Mouse (Mus musculus): ENCODE measurements around the gene Snapc4. TPM values are rescaled to one million over a fixed set of nuclear protein-coding genes. Genes with fewer than 3 reads are reported as not detected.

Gene Snapc4
- total RNA-seq, 2 experiments from 2014 or later = 5.7 to 5.9 TPM

GRCm38 (mm10) chr2:26341510-26341981 is 38.9 kb downstream of the Snapc4 start:
- no peak for DNase-seq

- DNase-seq = no peak
Observed at GRCm38 (mm10) chr2:26339204-26339551, 41.3 kb downstream of the Snapc4 start.

- DNase-seq = no peak
Observed at GRCm38 (mm10) chr2:26338302-26339203, 41.9 kb downstream of the Snapc4 start.

GRCm38 (mm10) chr2:26330702-26331101 is 49.8 kb downstream of the Snapc4 start:
- no peak for DNase-seq

GRCm38 (mm10) chr2:26330056-26330468 is 50.4 kb downstream of the Snapc4 start:
- DNase-seq = no peak

GRCm38 (mm10) chr2:26329402-26329801 is 51.1 kb downstream of the Snapc4 start:
- peak; percentile 59 for DNase-seq

- DNase-seq = no peak
Observed at GRCm38 (mm10) chr2:26327852-26328251, 52.6 kb downstream of the Snapc4 start.

- peak; percentile 44 for DNase-seq
Observed at GRCm38 (mm10) chr2:26325386-26326181, 54.9 kb downstream of the Snapc4 start.

GRCm38 (mm10) chr2:26324917-26325316 is 55.5 kb downstream of the Snapc4 start:
- DNase-seq = no peak

- no peak for DNase-seq
Observed at GRCm38 (mm10) chr2:26323589-26324325, 56.7 kb downstream of the Snapc4 start.

GRCm38 (mm10) chr2:26320245-26321185 is 59.9 kb downstream of the Snapc4 start:
- no peak for DNase-seq

GRCm38 (mm10) chr2:26319519-26320244 is 60.8 kb downstream of the Snapc4 start:
- no peak for DNase-seq

GRCm38 (mm10) chr2:26319109-26319508 is 61.3 kb downstream of the Snapc4 start:
- DNase-seq = no peak

GRCm38 (mm10) chr2:26317991-26318672 is 62.3 kb downstream of the Snapc4 start:
- no peak for DNase-seq

- DNase-seq = no peak
Observed at GRCm38 (mm10) chr2:26317371-26317770, 63.1 kb downstream of the Snapc4 start.

- DNase-seq = peak; percentile 55
Observed at GRCm38 (mm10) chr2:26316576-26317246, 63.7 kb downstream of the Snapc4 start.

GRCm38 (mm10) chr2:26315925-26316311 is 64.5 kb downstream of the Snapc4 start:
- peak; percentile 47 for DNase-seq

- DNase-seq = peak; percentile 90
Observed at GRCm38 (mm10) chr2:26315072-26315924, 65.2 kb downstream of the Snapc4 start, which contains the start of gene Gpsm1. TSS of gene Gpsm1 (plus strand) at chr2:26315515.
